Mouse (Mus musculus) stomach, embryonic 15.5 days (tissue): ENCODE measurements around the gene Eid3. TPM values are rescaled to one million over a fixed set of nuclear protein-coding genes. Genes with fewer than 3 reads are reported as not detected.

Source experiments
- polyA plus RNA-seq: library from polyadenylated mRNA; unstranded; fragments of >200 nt; fragmentation: Nextera tagmentation; extraction: Ambion mirVana; gene quantifications from 2 replicates; pipeline ENCODE4 v1.2.1, GENCODE M21; 2015

Gene Eid3
- polyA plus RNA-seq, 1 experiment from 2014 or later: 0.65 TPM

Other genes with a start within 250 kb of the Eid3 start
- 48.2 and 49.8 TPM in 2 replicates for gene 1190007I07Rik, start 243.4 kb upstream of the Eid3 start, polyA plus RNA-seq
- gene Tdg, start 236.8 kb upstream of the Eid3 start, polyA plus RNA-seq: 109 and 115 TPM in 2 replicates
- gene Glt8d2, start 176.0 kb upstream of the Eid3 start, polyA plus RNA-seq: 5.8 and 7.0 TPM in 2 replicates
- gene Hcfc2, start 170.5 kb upstream of the Eid3 start, polyA plus RNA-seq: 35.0 and 39.5 TPM in 2 replicates
- 46.0 and 47.7 TPM in 2 replicates for gene Nfyb, start 102.5 kb upstream of the Eid3 start, polyA plus RNA-seq
- 82.5 and 102 TPM in 2 replicates for gene Txnrd1, start 32.7 kb upstream of the Eid3 start, polyA plus RNA-seq
- gene Chst11, start 118.9 kb downstream of the Eid3 start, polyA plus RNA-seq: 1.2 and 1.4 TPM in 2 replicates